Mouse (Mus musculus): ENCODE data around the gene Rcsd1.

Rcsd1 gene

GRCm38 (mm10) chr1:165709629-165710256, at the start of gene Rcsd1:
Gene Rcsd1 (minus strand): TSS chr1:165709757.
- DNase-seq, result peak; percentile 50 to 53

- DNase-seq, result no peak
These were observed 45.6 kb upstream of the Rcsd1 start for GRCm38 (mm10) chr1:165755194-165755593.

DNA sequence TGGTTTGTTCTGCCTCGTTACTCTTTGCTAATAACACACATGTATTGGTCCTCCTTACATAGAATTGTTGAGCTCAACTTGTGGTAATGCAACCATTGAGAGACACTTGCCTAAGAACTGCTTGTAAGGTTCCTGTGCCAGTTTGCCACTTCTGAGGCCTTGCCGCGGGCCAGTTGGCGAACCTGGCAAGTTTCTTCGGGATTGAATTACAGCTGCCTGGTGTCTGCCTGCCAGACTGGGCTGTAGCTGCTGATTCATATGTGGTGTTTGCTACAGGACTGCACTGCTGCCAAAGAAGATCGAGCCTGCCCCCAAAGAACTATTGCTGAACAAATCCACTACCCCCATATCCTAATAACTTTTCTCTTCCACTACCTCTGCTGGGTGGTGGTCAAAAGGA, 44.6 kb upstream of the Rcsd1 start:
- DNase-seq, result no peak

DNA sequence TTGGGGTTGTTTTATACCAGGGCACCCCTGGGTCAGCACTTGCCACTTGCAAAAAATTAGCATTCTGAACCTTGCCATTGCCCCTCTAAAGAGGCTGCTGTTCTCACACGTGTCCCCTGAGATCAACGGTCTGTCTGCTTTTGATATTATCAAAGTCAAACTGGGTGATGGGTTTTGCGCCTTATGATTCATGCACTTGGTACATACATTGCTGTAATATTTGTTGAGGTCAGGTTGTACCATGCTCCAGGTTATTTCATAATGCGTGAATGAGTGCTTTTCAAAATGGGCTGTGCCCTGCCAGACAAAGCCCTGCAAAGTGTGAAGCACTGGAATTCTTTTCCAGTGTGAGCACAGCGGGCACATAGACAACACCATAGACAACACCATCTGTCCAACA, 42.3 kb upstream of the Rcsd1 start:
- no peak for DNase-seq

DNA sequence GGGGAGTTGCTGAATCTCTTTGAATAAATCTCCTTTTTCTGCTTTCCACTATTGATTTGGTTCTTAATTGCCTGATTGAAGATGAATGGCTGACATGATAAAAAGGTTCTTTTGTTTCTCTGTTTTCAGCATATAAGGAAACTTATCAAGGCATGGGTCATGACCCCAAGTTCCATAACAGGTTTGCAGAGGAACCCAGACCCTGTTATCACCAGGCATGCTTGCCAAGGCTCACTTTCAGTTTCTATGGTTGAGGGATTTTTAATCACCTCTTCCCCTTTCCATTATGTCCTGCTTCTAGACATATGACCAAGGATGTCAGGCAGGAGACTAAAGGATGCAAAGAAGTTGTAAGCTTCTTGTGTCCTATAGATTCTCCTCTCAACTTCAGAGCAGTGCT, 41.6 kb upstream of the Rcsd1 start:
- DNase-seq, result no peak

- DNase-seq, result no peak
These were observed 38.5 kb upstream of the Rcsd1 start for GRCm38 (mm10) chr1:165748053-165748452.

DNA sequence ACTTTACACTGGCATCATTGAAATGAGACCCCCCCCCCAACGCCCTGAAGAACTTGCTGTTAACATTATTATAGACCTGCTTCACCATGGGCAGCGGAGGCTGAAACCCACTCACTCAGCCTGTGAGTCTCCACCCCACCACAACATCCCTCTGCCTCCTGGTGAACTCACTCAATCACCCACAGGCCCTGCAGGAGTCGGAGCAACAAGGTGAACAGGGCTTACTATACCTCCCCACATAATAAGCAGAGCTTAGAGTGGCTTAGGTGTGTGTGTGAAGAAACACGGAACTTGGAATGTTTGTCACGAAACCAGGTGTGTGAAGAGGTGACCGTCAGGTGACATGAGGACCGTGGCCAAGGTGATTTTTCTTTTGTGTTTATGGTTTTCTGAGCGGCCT, 32.4 kb upstream of the Rcsd1 start:
- DNase-seq, result no peak

GRCm38 (mm10) chr1:165738985-165739384, 29.4 kb upstream of the Rcsd1 start:
- DNase-seq, result no peak

GRCm38 (mm10) chr1:165737867-165738266, 28.3 kb upstream of the Rcsd1 start:
- DNase-seq, result no peak

DNA sequence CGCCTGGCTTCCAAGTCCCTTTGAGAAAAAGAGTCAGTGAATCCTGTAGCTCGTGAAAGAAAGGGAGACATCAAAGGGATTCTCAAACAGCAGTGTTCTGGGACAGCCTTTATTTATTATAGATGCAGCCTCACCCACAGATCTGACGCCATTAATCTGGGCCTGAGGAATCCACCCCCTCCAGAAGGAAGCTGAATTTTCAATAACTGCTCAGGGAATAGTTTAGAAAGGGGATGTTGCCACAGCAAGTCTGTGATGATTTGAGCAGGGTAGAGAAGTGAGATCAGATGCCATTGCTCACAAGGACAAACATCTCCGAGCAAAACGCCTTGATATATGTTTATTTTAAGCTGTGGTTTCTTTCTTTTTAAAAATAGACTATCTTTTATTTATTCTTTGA, 27.9 kb upstream of the Rcsd1 start:
- DNase-seq, result no peak

- peak; percentile 74 to 84 for DNase-seq
These were observed 26.6 kb upstream of the Rcsd1 start for GRCm38 (mm10) chr1:165735826-165736818.

DNA sequence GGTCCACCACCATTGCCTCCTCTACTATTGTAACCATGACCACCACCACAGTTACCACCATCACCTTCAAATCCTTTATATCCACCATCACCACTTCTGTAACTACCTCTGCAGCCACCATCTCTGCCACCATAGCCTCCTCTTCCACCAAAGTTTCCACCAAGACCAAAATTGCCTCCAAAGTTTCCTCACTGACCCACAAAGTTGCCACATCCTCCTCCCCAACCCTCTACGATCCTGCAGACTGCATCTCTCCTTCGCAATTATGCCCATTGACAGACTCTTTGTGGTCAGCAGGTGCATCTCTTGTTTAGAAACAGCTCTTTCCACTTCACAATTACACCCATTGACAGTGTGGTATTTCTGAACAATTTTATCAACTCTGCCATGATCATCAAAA, 25.3 kb upstream of the Rcsd1 start:
- DNase-seq, result no peak

GRCm38 (mm10) chr1:165731553-165731952, 22.0 kb upstream of the Rcsd1 start:
- DNase-seq, result no peak

GRCm38 (mm10) chr1:165730129-165730528, 20.6 kb upstream of the Rcsd1 start:
- DNase-seq, result no peak

GRCm38 (mm10) chr1:165728057-165728639, 18.6 kb upstream of the Rcsd1 start:
- no peak for DNase-seq

GRCm38 (mm10) chr1:165726986-165727385, 17.4 kb upstream of the Rcsd1 start:
- DNase-seq, result no peak

DNA sequence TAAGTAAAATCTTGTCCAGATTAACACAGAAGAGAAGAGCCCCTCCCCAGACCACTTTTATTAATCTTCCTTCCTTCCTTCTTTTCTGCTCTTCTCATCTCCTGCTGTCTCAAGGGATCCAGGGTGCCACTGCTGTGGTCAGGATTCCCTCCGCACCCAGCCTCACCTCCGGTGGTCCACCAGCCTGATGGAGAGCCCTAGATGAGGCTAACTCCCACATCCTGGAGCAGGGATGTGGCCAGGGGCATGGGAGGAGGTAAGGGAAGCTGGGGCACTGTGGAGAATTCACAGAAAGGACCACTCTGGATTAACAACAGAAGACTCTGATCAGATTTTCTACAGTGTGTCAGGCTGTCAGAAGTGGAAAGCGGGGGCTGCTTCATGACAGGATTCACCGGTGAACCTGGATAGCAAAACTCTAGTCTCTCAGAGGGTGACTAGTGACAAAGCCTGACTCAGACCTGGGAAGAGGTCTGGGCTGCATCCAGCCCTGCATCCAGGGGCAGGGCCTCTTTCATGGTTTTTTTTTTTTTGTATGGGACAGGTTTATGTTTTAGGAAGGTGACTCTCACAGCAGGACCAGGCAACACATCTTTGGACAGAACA, 15.6 kb upstream of the Rcsd1 start:
- no peak for DNase-seq

GRCm38 (mm10) chr1:165724219-165725033, 14.9 kb upstream of the Rcsd1 start:
- no peak for DNase-seq

DNA sequence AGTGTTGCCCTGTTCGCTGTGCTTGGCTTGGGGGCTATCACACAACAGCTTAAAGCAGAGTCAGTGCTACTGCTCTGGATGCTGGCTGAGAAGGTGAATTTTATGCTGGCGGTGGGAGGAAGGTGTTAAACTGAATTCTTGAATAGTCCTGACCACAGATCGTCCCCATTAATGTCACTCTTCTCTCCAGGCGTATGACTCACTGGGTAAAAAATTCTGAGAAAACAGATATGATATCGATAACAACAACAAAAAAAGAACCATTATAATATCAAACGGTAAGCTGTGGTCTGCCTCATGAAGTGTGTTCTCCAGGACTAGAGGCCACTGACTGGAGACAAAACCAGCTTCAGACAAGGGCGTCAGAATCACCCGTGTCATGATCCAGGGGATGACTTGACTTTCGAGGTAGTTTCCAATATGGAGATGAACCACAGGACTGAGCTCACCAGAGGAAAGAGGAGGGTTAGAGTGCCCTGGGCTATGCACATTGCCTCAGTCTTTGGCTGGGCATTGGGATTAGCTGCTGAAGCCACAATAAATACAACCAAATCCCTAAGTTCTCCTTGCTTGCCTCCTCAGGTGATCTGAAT, 13.1 kb upstream of the Rcsd1 start:
- DNase-seq, result no peak

DNA sequence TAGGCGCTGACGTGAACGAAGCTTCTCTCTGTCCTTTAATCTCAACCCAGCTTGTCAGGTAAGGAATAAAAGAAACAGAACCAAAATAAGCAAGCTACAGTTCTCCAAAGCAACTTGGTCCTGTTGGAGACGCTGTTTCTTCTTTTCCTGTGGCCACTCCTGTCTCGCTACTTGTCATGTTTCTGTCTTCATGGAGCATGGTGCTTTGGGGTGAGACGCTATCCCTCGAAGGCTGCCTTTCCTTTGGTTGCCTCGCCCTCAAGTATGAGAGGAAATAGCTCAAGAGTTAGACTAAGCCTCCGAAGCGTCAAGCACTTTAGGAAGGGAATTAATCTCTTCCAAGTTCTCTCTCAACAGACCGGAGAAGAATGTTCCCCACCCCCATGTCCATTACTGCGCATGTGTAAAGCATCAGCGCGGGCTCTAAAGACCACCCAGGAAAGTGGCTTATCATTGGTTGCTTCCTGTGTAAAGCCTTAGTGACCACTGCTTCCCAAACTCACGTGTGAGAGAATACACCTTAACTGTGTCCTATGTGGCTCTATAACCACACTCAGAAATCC, 9.1 kb upstream of the Rcsd1 start:
- DNase-seq, result no peak

DNA sequence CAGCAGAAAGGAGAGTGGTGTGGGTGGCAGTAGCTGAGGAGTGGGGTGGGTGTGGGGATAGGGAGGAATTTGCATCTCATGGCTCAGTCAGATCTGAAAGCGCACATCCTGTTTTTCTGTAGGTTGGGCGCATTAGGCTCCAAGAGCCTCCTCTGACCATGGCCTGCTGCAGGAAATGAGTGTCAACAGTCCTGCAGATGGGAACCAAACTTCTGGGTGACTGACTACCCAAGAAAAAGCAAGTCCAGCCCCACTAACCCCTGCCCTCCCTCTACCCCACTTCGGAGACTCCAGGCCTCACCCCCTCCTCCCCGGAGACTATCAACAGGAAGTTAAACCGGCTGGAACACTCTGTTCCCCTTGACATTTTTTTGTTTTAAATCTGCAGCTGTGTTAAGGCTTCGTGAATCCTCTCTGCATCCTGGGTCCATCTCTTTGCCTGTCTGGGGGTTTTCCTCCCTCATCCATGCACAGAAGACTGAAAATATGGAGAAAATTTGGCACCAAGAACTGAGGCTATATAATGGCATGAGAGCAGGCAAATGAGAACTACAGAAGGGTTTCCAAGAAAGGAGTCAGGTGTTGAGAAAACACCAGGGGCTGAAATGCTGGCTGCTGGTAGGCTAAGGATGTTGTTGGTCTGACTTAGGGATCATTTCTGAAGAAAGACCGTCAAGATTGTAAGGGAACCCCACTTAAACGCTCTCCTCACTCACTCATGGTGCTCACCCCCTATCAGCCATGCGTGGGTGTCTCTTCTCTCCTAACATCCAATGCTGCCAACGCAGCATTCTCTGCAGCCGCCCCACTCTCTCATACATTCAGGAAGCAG, 8.4 kb upstream of the Rcsd1 start:
- DNase-seq, result peak; percentile 66 to 77
